Mouse (Mus musculus) kidney, postnatal 36 days (tissue): ENCODE measurements around the gene Pigu.

ENCODE experiments used
- DNase-seq, 2 experiments: peaks; one replicate each; pipeline ENCODE4 v3.0.0; 2021 to 2022; ENCODE audit warnings: mixed read lengths in 2 of 2

The Pigu gene

DNA sequence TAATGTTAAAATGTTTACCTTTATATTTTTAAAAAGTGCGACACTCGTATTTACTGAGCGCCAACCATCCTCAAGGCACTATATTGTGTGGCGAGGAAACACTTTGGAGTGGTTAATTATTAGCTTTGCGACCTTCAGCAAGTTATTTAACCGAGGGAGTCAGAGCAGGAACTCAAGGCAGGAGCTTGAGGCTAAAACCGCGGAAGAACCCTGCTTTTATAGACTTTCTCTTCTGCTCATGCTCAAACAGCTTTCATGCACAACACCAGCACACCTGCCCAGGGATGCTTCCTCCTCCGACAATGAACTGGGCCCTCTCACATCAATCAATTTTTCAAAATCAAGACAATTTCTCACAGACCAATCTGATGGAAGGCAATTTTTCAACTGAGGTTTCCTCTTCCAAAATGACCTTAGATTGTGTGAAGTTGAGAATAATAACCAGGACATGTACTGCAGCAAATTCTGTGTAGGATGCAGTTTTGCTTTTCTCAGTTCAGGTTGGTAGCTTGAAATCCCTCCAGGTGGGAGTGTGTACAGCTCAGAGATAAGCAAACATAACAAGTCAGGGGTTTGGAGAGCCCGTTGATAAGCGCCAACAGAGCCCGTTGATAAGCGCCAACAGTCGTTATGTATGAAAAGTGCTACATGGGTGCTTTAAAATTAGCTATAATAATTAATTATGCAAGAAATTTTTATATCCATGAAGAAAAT, 613 bp upstream of the Pigu start:
- peak; percentile 52 to 82 for DNase-seq

GRCm38 (mm10) chr2:155354402-155354801, 2.8 kb downstream of the Pigu start:
- DNase-seq, result peak in 1 of 2 experiments; percentile 20

GRCm38 (mm10) chr2:155346670-155347069, 10.6 kb downstream of the Pigu start:
- no peak for DNase-seq

GRCm38 (mm10) chr2:155340166-155340565, 17.1 kb downstream of the Pigu start:
- DNase-seq, result no peak

- DNase-seq, result no peak
These were observed 21.0 kb downstream of the Pigu start for GRCm38 (mm10) chr2:155336254-155336653.

DNA sequence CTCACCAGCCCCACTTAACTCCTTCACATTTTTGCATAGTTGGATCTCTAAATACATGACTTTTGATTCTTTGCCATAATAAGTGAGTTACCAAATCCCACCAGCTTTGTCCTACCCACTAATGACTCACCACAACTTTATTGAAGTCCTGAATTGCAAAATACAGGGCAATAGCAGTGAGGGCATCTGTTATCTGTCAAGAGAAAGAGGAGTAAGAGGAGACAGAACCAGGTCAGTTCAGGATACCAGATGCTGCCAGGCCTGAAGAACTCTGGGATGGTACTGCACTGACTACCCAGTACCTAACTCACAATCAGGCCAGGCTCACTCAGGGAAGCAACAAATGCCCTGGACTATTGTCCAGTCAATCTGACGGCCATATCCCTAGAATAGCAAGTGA, 22.0 kb downstream of the Pigu start:
- no peak for DNase-seq

- DNase-seq, result no peak
These were observed 23.8 kb downstream of the Pigu start for GRCm38 (mm10) chr2:155333421-155333820.

DNA sequence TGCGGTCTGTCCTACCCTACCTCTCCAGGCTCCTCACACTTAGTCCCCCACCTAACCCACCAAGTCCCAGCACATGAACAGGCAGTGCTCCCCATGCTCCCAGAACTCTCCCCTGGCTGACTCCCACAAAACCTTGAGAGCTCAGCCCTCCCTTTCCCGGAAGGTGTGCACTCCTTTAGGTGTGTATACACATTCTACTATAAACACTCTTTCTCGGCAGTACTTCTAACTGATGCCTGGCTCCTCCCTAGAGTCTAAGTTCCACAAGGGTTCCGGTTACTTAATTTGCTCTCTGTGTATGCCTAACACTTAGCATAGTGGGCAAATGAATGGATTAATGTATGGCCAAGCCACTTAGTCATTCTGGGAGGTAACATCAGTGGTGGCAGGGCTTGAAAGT, 25.9 kb downstream of the Pigu start:
- DNase-seq, result no peak

GRCm38 (mm10) chr2:155330811-155331210, 26.4 kb downstream of the Pigu start:
- DNase-seq, result no peak

DNA sequence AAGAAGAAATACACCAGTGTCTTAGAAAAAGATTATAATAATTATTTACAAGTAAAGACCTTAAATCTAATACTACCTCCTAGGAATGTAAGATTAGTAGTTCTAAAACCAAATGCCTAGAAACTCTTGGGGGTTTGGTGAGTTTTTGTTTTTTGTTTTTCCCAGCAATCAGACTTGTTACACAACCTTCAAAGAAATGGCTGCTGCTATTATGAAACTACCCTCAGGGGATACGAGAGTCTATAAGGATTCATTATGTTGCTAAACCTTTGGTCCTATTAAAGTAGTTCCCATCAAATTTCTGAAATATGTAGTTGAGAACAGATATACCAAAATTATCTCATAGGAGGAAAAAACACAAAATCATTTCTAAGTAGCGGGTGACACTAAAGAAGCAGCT, 27.5 kb downstream of the Pigu start:
- DNase-seq, result no peak

DNA sequence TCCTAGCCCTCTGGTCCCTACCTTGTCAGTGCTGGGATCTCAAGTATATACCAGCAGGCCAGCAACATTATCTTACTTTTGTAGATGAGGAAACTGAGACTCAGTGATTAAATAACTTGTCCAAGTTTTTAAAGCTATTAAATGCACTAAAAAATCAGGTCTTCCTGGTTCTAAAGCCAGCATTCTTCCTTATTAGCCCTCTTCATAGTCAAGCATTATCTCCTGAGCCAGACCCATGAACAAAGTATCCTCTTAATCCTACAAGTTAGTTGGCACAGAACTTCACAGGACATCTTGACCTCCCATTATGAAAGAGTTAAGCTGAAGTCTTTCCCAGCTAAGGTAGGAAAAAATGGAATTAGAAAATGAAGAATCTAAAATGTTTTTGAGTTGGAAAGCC, 28.3 kb downstream of the Pigu start:
- no peak for DNase-seq

- no peak for DNase-seq
These were observed 29.3 kb downstream of the Pigu start for GRCm38 (mm10) chr2:155327906-155328305.

DNA sequence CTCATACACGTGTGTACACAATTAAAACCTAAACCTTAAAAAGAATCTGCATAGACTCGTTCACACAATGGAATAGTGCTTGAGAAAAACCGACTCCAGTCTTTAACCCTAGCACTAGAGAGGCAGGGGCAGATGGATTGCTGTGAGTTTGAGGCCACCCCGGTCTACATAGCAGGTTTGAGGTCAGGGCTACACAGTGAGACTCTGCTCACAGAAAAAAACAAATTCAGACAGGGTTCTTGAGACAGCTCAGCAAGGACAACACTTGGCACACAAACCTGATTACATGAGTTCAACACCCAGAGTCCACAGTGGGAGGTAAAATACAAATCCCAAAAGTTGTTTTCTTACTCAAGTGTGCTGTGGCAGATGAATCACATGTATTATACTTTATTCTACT, 31.2 kb downstream of the Pigu start:
- no peak for DNase-seq

DNA sequence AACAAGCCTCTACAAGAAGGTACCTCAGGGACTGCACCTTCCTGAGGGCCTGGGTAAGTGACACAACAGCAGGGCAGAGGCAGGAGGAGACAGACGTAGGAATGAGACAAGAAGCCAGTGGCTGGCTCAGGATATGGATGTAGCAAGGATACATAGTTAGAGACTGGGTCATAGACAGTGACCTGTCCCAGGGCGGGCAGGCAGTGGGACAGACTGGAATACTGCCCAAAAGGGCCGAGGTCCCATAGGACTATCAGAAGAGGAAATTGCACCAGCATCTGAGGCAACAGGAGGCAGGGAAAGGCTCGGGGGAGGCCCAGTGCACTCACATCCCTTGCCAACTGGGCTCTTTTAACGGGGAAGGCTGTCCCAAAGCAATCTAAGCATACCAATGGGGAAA, 36.6 kb downstream of the Pigu start:
- peak; percentile 14 to 19 for DNase-seq

- DNase-seq, result no peak
These were observed 38.6 kb downstream of the Pigu start for GRCm38 (mm10) chr2:155318618-155319017.

GRCm38 (mm10) chr2:155313671-155314070, 43.6 kb downstream of the Pigu start:
- no peak for DNase-seq

GRCm38 (mm10) chr2:155308936-155309592, 48.2 kb downstream of the Pigu start:
- DNase-seq, result peak; percentile 36 to 49

GRCm38 (mm10) chr2:155299563-155299962, 57.7 kb downstream of the Pigu start:
- no peak for DNase-seq

GRCm38 (mm10) chr2:155295453-155295852, 61.8 kb downstream of the Pigu start:
- DNase-seq, result no peak

DNA sequence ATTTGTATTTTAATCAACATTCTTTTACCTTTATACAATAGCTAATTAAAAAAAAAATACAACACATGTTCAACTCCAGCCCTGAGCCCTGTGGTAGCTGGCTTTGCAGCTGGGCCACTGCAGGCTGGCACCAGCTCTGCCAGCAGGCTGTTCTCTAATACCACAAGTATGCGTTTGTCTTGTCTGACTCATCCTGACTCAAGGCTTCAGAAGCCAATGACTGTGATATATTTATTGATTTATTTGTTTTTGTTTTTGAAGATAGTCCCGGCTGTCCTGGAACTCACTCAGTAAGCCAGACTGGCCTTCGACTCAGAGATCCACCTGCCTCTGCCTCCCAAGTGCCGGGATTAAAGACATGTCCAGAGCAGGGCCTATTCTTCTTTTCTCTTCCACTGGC, 63.3 kb downstream of the Pigu start:
- DNase-seq, result no peak

GRCm38 (mm10) chr2:155293382-155293781, 63.8 kb downstream of the Pigu start:
- no peak for DNase-seq

DNA sequence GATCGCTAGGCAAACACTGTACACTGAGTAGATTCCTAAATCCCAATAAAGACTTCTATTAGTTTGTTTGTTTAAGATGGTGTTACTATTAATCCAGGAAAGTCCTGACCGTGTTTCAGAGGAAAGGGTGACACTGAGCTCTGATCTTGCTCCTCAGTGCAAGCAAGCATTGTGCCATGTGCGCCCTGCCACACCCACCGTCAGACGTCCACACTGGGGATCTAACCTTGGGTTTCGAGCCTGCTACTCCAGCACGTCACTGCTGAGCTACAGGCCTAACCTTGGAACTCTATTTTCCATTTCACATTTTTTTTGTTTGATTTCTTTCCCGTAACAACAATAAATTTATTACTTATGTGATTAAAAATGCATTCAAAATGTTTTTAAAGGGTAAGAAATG, 67.2 kb downstream of the Pigu start:
- no peak for DNase-seq

- no peak for DNase-seq
These were observed 69.6 kb downstream of the Pigu start for GRCm38 (mm10) chr2:155287456-155288250.

GRCm38 (mm10) chr2:155285744-155286143, 71.5 kb downstream of the Pigu start:
- DNase-seq, result no peak
